Mouse (Mus musculus): ENCODE data around the gene Vwa5b2. TPM values are rescaled to one million over a fixed set of nuclear protein-coding genes. Genes with fewer than 3 reads are reported as not detected.

Gene Vwa5b2
- total RNA-seq, 2 experiments from 2014 or later = 0.10 to 0.16 TPM

DNA sequence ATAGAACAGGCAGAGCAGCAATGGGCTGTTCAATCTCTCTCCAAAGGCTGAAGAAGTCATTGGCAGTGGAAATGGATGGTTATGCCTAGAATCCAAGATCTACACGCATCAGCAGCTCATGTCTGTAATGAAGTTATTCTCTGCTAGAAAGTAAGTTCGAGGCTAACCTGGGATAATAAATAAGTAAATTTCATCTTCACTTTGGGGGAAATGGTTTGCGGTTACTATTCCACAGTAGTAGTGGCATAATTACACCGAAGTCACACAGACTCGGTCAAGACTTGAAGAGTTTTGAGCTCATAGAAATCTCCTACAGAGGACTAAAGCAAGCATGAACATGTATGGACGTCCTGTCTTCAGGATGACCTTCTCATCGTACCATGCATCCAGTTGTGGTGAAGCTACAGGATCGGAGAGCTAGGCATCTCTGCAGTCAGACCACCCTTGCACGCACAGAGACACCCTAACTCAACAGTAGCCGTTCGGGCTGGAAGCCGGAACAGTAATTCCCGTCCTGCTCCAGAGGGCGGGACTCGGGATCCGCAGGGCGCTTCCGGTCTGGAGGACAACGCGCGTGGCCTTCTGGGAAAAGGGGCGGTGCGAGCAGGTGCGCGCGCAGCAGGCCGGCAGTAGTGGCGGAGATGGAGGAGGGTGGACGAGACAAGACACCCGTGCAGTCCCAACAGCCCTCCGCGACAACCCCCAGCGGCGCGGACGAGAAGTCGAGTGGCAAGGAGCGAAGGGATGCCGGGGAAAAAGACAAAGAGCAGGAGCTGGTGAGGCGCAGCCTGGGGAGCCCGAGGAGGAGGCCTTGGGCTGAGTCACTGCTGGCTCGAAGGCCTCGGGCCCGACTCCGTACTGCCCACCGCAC is 62.0 kb downstream of the Vwa5b2 start, which contains the start of gene Psmd2:
Gene Psmd2 (plus strand): TSS at position 577 of the 871 bp plus-strand sequence.
- intact Hi-C loops (cut with DNase I; ENCODE audit: low total_unique reads) = no loop called here
- DNase-seq = peak; percentile 97

GRCm38 (mm10) chr16:20651947-20652310 is 62.7 kb downstream of the Vwa5b2 start:
- intact Hi-C loops (cut with DNase I; ENCODE audit: low total_unique reads) = no loop called here

GRCm38 (mm10) chr16:20653315-20653714 is 64.0 kb downstream of the Vwa5b2 start:
- intact Hi-C loops (cut with DNase I; ENCODE audit: low total_unique reads) = no loop called here
- DNase-seq = no peak

More at GRCm38 (mm10) chr16:20651947-20652310, 62.7 kb downstream of the Vwa5b2 start:
- DNase-seq = no peak

Small RNA genes lying within 50 kb of the gene (microRNA-seq; reads per million reads assigned to microRNA genes)
- 0.50 to 3.8 reads per million in 2 experiments for gene Mir1224

Other genes with a start within 250 kb of the Vwa5b2 start
- 10 to 100 TPM; 42.6 to 43.0 TPM for gene Abcc5, start 163.1 kb upstream of the Vwa5b2 start, total RNA-seq (2021)
- 10 to 100 TPM; 43.0 to 44.9 TPM for gene Eif2b5, start 90.7 kb upstream of the Vwa5b2 start, total RNA-seq (2021)
- 10 to 100 TPM; 28.2 to 31.0 TPM for gene Dvl3, start 72.5 kb upstream of the Vwa5b2 start, total RNA-seq (2021)
- 100 to 1,000 TPM; 127 to 134 TPM for gene Ap2m1, start 54.0 kb upstream of the Vwa5b2 start, total RNA-seq (2021)
- 10 to 100 TPM; 47.1 to 53.6 TPM for gene Abcf3, start 40.9 kb upstream of the Vwa5b2 start, total RNA-seq (2021)
- gene Eef1akmt4, start 22.1 kb downstream of the Vwa5b2 start, total RNA-seq (2021) = 1 to 10 TPM; 5.5 to 5.9 TPM
- gene Gm49333, start 22.1 kb downstream of the Vwa5b2 start, total RNA-seq (2021) = not detected
- 10 to 100 TPM; 12.0 to 15.2 TPM for gene Alg3, start 22.3 kb downstream of the Vwa5b2 start, total RNA-seq (2021)
- gene Camk2n2, start 31.8 kb downstream of the Vwa5b2 start, total RNA-seq (2021) = 1 to 10 TPM; 1.3 to 1.6 TPM
- under 1 TPM; 0.16 to 0.57 TPM for gene Ece2, start 40.4 kb downstream of the Vwa5b2 start, total RNA-seq (2021)
- gene Psmd2, start 62.2 kb downstream of the Vwa5b2 start, total RNA-seq (2021) = 100 to 1,000 TPM; 158 to 159 TPM
- gene Eif4g1, start 78.8 kb downstream of the Vwa5b2 start, total RNA-seq (2021) = 100 to 1,000 TPM; 303 to 309 TPM
- 10 to 100 TPM; 28.7 to 34.5 TPM for gene Fam131a, start 103.8 kb downstream of the Vwa5b2 start, total RNA-seq (2021)
- 10 to 100 TPM; 10.9 to 14.1 TPM for gene Polr2h, start 128.2 kb downstream of the Vwa5b2 start, total RNA-seq (2021)
- gene Clcn2, start 128.3 kb downstream of the Vwa5b2 start, total RNA-seq (2021) = 1 to 10 TPM; 2.3 to 2.7 TPM
- gene Chrd, start 143.7 kb downstream of the Vwa5b2 start, total RNA-seq (2021) = 1 to 10 TPM; 3.7 to 4.6 TPM
- gene Thpo, start 145.0 kb downstream of the Vwa5b2 start, total RNA-seq (2021) = 1 to 10 TPM in 1 of 2 experiments, under 1 TPM in 1; 0.90 to 1.7 TPM

Data from gastrocnemius, postnatal 14 days (tissue).